Mouse (Mus musculus): ENCODE measurements around the gene B3galt5. TPM values are rescaled to one million over a fixed set of nuclear protein-coding genes. Genes with fewer than 3 reads are reported as not detected.

Gene B3galt5
- polyA plus RNA-seq, 1 experiment from 2014 or later: 6.4 TPM

- Histone ChIP-seq H3K27me3 (replicated peaks; ENCODE audit: control insufficient read depth, insufficient read depth, low read length) (no peaks in the 10 kb centered on the region; the same call in 1 of the 2 replicates), H3K36me3 (ENCODE audit: control insufficient read depth, insufficient read depth, low read length) (no peaks in the 10 kb centered on the region), H3K27ac (ENCODE audit: low read depth, low read length) (peak overlapping the region; percentile 9; the same call in 1 of the 2 replicates), H3K4me3 (ENCODE audit: low read length) (no peak overlapping the region), H3K9ac (ENCODE audit: low read depth, low read length) (no peak overlapping the region), H3K4me2 (ENCODE audit: low read length) (no peak overlapping the region), H3K4me1 (ENCODE audit: control insufficient read depth, insufficient read depth, low read depth, low read length) (no peaks in the 10 kb centered on the region; the same call in none of the 2 replicates), H3K9me3 (ENCODE audit: control insufficient read depth, low read length) (no peaks in the 10 kb centered on the region)
- 64% methylated on average over 11 of the region's 11 CpGs for WGBS
- no peak for ATAC-seq
Observed at GRCm38 (mm10) chr16:96348070-96348469, 112.5 kb downstream of the B3galt5 start.

DNA sequence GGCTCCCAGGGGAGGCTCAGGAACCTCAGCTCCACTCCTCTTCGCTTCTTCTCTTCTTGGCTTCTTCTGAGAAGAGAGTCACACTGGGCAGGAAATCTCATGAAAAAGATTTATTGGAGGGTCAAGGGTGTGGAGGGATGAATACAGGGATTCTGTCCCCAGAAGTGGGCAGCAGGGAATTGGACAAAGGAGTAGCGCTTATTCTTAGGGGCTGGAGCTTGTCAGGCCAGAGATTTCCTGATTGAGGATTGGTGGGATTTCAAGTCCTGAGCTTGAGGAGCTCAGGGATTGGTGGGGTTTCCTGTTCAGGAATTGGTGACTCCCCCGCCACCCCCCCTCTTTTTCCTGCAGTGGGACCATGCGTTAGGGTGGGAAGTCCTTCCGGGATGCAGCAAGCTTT, 113.2 kb downstream of the B3galt5 start:
- Histone ChIP-seq H3K9ac (ENCODE audit: low read depth, low read length) (no peak overlapping the region), H3K36me3 (ENCODE audit: control insufficient read depth, insufficient read depth, low read length) (no peaks in the 10 kb centered on the region), H3K27ac (ENCODE audit: low read depth, low read length) (no peak overlapping the region), H3K4me2 (ENCODE audit: low read length) (no peak overlapping the region), H3K4me1 (ENCODE audit: control insufficient read depth, insufficient read depth, low read depth, low read length) (no peaks in the 10 kb centered on the region; the same call in none of the 2 replicates), H3K27me3 (replicated peaks; ENCODE audit: control insufficient read depth, insufficient read depth, low read length) (no peaks in the 10 kb centered on the region), H3K4me3 (ENCODE audit: low read length) (no peak overlapping the region), H3K9me3 (ENCODE audit: control insufficient read depth, low read length) (no peaks in the 10 kb centered on the region)
- WGBS: 82% methylated on average over 5 of the region's 5 CpGs
- ATAC-seq: no peak

GRCm38 (mm10) chr16:96351520-96351919, 115.9 kb downstream of the B3galt5 start:
- Histone ChIP-seq H3K36me3 (ENCODE audit: control insufficient read depth, insufficient read depth, low read length) (no peaks in the 10 kb centered on the region), H3K27ac (ENCODE audit: low read depth, low read length) (no peak overlapping the region), H3K9ac (ENCODE audit: low read depth, low read length) (no peak overlapping the region), H3K4me2 (ENCODE audit: low read length) (no peak overlapping the region), H3K4me1 (ENCODE audit: control insufficient read depth, insufficient read depth, low read depth, low read length) (no peaks in the 10 kb centered on the region; the same call in none of the 2 replicates), H3K4me3 (ENCODE audit: low read length) (no peak overlapping the region), H3K27me3 (replicated peaks; ENCODE audit: control insufficient read depth, insufficient read depth, low read length) (no peaks in the 10 kb centered on the region), H3K9me3 (ENCODE audit: control insufficient read depth, low read length) (no peaks in the 10 kb centered on the region)
- ATAC-seq: no peak
- WGBS: 91% methylated on average over 2 of the region's 2 CpGs

DNA sequence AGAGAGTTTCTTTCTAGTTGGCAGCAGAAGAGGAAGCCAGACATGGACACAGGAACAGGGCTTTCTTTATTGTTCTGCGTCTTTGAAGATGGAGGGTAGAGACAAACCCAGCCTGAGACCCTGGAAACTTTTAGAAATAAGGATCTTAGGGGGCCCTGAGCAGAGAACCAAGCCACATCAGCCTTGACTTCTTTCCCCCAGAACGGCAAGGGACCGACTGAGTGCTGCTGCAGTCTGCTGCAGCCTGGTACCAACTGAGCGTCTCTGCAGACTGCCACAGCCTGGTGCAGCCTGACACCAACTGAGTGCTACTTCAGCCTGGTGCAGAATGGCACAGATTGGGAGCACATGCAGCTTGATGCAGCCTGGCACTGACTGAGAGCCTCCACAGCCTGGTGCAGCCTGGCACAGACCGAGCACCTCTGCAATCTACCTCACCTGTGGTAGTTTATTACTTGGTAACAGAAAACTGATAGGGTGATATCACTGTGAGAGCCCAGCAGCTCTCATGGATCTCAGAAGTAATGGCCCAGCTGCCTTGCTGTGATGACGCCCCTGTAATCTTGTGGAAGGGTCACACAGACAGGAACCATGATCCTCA, 117.8 kb downstream of the B3galt5 start:
- Histone ChIP-seq H3K4me2 (ENCODE audit: low read length) (no peak overlapping the region), H3K4me1 (ENCODE audit: control insufficient read depth, insufficient read depth, low read depth, low read length) (no peaks in the 10 kb centered on the region; the same call in 1 of the 2 replicates), H3K36me3 (ENCODE audit: control insufficient read depth, insufficient read depth, low read length) (no peaks in the 10 kb centered on the region), H3K9me3 (ENCODE audit: control insufficient read depth, low read length) (no peaks in the 10 kb centered on the region; the same call in 1 of the 2 replicates), H3K9ac (ENCODE audit: low read depth, low read length) (no peak overlapping the region), H3K4me3 (ENCODE audit: low read length) (no peak overlapping the region), H3K27ac (ENCODE audit: low read depth, low read length) (no peak overlapping the region), H3K27me3 (replicated peaks; ENCODE audit: control insufficient read depth, insufficient read depth, low read length) (no peaks in the 10 kb centered on the region)
- 86% methylated on average over 6 of the region's 6 CpGs for WGBS
- no peak for ATAC-seq

- Histone ChIP-seq H3K27me3 (replicated peaks; ENCODE audit: control insufficient read depth, insufficient read depth, low read length) (no peaks in the 10 kb centered on the region), H3K27ac (ENCODE audit: low read depth, low read length) (no peak overlapping the region), H3K36me3 (ENCODE audit: control insufficient read depth, insufficient read depth, low read length) (no peaks in the 10 kb centered on the region), H3K4me3 (ENCODE audit: low read length) (no peak overlapping the region; the same call in 1 of the 2 replicates), H3K9ac (ENCODE audit: low read depth, low read length) (no peak overlapping the region), H3K4me2 (ENCODE audit: low read length) (peak overlapping the region; percentile 22), H3K9me3 (ENCODE audit: control insufficient read depth, low read length) (no peaks in the 10 kb centered on the region; the same call in 1 of the 2 replicates), H3K4me1 (ENCODE audit: control insufficient read depth, insufficient read depth, low read depth, low read length) (no peaks in the 10 kb centered on the region)
- ATAC-seq: peak; percentile 79; the same call in 1 of the 2 replicates
- 38% methylated on average over 6 of the region's 6 CpGs for WGBS
Observed at GRCm38 (mm10) chr16:96353996-96354395, 118.4 kb downstream of the B3galt5 start.

GRCm38 (mm10) chr16:96357903-96358302, 122.3 kb downstream of the B3galt5 start:
- WGBS: 13% methylated on average over 10 of the region's 10 CpGs

DNA sequence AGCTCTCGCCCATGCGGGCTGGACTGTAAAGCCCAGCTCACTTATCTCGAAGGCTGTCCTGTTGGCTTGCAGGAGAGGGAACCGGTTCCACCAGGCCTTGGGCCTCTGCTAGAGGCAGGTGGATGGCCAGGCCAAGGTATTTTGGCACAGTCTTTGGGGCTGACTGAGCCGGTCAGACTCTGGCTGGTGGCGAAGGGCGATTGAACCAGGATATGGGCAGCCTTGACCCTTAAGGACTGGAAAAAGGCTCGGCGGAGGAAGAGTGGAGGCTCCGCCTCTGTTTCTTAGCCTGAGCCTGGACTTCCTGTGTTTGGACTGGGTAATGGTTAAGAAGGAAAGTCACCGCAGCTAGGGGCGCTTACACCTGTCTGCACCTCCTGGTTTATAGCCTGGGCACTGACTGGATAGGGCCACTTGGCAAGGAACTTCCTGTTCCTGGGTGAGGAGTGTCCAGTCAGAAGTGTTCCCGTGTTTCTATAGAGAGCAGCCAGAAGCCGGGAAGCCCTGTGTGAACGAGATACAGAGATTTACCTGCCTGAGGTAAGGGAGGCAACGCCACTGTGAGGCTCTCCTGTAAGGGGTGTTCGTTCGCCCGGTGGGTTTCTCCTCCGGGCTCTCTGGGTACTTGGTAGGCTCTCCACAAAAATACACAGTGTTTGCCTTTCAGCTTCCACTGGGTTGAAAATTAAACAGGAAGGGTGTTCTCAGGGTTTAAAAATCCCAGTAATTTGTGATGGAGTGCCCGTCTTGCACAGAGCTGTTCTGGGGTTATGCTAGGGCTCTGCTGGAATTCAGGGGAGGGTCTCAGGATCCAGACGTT, 125.9 kb downstream of the B3galt5 start:
- H3K4me1 ChIP-seq (ENCODE audit: control insufficient read depth, insufficient read depth, low read depth, low read length): no peaks in the 10 kb centered on the region
- H3K9me3 ChIP-seq (ENCODE audit: control insufficient read depth, low read length): no peaks in the 10 kb centered on the region; the same call in 1 of the 2 replicates
- H3K27me3 ChIP-seq (replicated peaks; ENCODE audit: control insufficient read depth, insufficient read depth, low read length): no peaks in the 10 kb centered on the region
- no peak for ATAC-seq
- H3K27ac ChIP-seq (ENCODE audit: low read depth, low read length): no peak overlapping the region
- no peak overlapping the region for H3K9ac ChIP-seq (ENCODE audit: low read depth, low read length)
- H3K4me3 ChIP-seq (ENCODE audit: low read length): no peak overlapping the region
- H3K36me3 ChIP-seq (ENCODE audit: control insufficient read depth, insufficient read depth, low read length): no peaks in the 10 kb centered on the region
- no peak overlapping the region for H3K4me2 ChIP-seq (ENCODE audit: low read length)
- WGBS: 85% methylated on average over 22 of the region's 22 CpGs

More at GRCm38 (mm10) chr16:96357903-96358302, 122.3 kb downstream of the B3galt5 start:
- Histone ChIP-seq H3K36me3 (ENCODE audit: control insufficient read depth, insufficient read depth, low read length) (no peaks in the 10 kb centered on the region), H3K4me2 (ENCODE audit: low read length) (peak overlapping the region; percentile 53), H3K9ac (ENCODE audit: low read depth, low read length) (no peak overlapping the region; the same call in 1 of the 2 replicates), H3K4me1 (ENCODE audit: control insufficient read depth, insufficient read depth, low read depth, low read length) (no peaks in the 10 kb centered on the region), H3K27me3 (replicated peaks; ENCODE audit: control insufficient read depth, insufficient read depth, low read length) (no peaks in the 10 kb centered on the region), H3K9me3 (ENCODE audit: control insufficient read depth, low read length) (no peaks in the 10 kb centered on the region; the same call in 1 of the 2 replicates), H3K4me3 (ENCODE audit: low read length) (peak overlapping the region; percentile 32), H3K27ac (ENCODE audit: low read depth, low read length) (no peak overlapping the region)
- peak; percentile 45; the same call in 1 of the 2 replicates for ATAC-seq

DNA sequence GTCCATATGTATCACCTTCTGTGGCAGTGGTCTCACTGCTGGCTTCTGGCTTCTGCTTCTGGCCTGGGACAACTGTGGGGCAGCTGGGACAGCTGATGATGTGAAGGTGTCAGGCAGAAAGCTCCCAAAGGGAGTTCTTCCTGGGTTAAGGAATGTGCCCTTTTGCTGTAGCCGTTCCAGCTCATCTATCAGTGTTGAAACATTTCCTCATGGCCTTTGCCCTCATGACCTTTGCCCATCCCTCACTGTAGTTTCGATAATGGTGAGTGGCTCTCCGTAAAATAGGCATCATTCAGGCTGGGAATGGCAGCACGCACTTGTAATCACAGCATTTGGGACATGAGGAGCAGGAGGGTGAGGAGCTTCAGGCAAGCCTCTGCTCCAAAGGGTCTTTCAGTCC, 127.3 kb downstream of the B3galt5 start:
- Histone ChIP-seq H3K27me3 (replicated peaks; ENCODE audit: control insufficient read depth, insufficient read depth, low read length) (no peaks in the 10 kb centered on the region), H3K4me2 (ENCODE audit: low read length) (no peak overlapping the region), H3K9me3 (ENCODE audit: control insufficient read depth, low read length) (no peaks in the 10 kb centered on the region; the same call in 1 of the 2 replicates), H3K4me3 (ENCODE audit: low read length) (no peak overlapping the region), H3K9ac (ENCODE audit: low read depth, low read length) (no peak overlapping the region), H3K36me3 (ENCODE audit: control insufficient read depth, insufficient read depth, low read length) (no peaks in the 10 kb centered on the region), H3K4me1 (ENCODE audit: control insufficient read depth, insufficient read depth, low read depth, low read length) (no peaks in the 10 kb centered on the region), H3K27ac (ENCODE audit: low read depth, low read length) (no peak overlapping the region)
- no peak for ATAC-seq
- WGBS: 22% methylated on average over 4 of the region's 4 CpGs

DNA sequence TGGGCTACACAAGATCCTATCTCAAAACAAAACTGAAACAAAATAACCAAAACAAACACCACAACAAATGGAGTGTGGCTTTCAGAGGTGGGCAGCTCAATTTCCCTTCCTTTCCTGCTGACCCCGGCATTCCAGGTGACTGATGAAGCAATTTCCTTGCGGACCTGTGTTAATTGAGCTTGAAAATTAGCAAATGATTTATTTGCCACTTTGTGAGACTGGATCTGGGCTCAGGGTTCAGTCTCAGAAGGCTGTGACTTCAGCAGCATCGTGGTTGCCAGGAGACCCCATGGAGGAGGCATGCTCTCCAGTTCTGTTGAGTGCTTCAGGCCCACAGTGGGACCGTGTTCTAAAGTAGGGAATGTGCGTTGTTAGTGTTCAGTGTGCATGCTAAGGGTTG, 127.7 kb downstream of the B3galt5 start:
- WGBS: 39% methylated on average over 5 of the region's 5 CpGs
- no peaks in the 10 kb centered on the region for H3K36me3 ChIP-seq (ENCODE audit: control insufficient read depth, insufficient read depth, low read length)
- no peak for ATAC-seq
- H3K4me1 ChIP-seq (ENCODE audit: control insufficient read depth, insufficient read depth, low read depth, low read length): no peaks in the 10 kb centered on the region
- H3K9ac ChIP-seq (ENCODE audit: low read depth, low read length): no peak overlapping the region
- H3K9me3 ChIP-seq (ENCODE audit: control insufficient read depth, low read length): no peaks in the 10 kb centered on the region
- H3K4me3 ChIP-seq (ENCODE audit: low read length): no peak overlapping the region
- no peak overlapping the region for H3K4me2 ChIP-seq (ENCODE audit: low read length)
- H3K27me3 ChIP-seq (replicated peaks; ENCODE audit: control insufficient read depth, insufficient read depth, low read length): no peaks in the 10 kb centered on the region
- H3K27ac ChIP-seq (ENCODE audit: low read depth, low read length): no peak overlapping the region

Measured in hindbrain, embryonic 16.5 days (tissue).